ENCODE assay signal across 8 mouse cellular contexts in the genomic region with DNA sequence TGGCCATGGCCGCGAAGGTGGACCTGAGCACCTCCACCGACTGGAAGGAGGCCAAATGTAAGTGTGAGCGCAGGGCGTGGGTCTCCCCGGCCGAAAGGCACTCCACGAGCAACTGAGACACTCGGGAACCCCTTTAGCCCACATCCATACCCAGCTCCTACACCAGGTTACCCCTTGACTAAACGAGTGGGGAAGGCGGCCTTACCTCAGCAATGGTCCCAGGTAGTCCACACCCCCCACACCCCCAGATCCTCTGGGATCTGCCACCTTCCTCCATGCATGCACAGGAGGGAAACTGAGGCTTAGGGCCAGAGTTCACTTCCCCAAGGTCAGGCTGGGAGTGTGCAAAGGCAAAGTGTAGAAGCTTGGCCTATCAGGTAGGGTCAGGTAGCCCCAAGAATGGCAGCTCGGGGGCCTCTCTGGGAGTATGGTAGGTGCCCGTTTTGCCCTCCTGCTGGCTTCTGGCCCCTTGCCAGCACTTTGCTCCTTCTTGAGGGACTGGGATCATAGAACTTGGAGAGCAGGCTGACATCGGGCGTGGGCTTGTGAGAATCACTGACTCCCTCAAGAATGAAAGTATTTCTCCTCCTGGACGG. TPM values are rescaled to one million over a fixed set of nuclear protein-coding genes. Genes with fewer than 3 reads are reported as not detected.
DNase-seq lines count a peak whose midpoint lies in the region; ATAC-seq and TF ChIP-seq lines count a peak whose summit lies in the region.

No protein-coding gene starts in this region.

- H3K79me3 ChIP-seq in C2C12 (ENCODE audit: low read depth) = no peaks in the 10 kb centered on the region

- peak overlapping the region; percentile 81 for H3K27ac ChIP-seq in kidney, adult 2 months (ENCODE audit: insufficient read depth, low read depth, low read length)
- H3K27ac ChIP-seq in forebrain, embryonic 15.5 days (replicated peaks) = peak overlapping the region; percentile 32; the same call in 1 of the 2 replicates
- H3K27ac ChIP-seq in liver, embryonic 11.5 days (ENCODE audit: low read depth, low read length) = peak overlapping the region; percentile 10; the same call in 1 of the 2 replicates
- no peak overlapping the region for H3K27ac ChIP-seq in neural tube, embryonic 14.5 days (ENCODE audit: low read depth, low read length)

- peak overlapping the region; percentile 52 for H3K4me3 ChIP-seq in kidney, adult 2 months (ENCODE audit: insufficient read depth, low read depth, low read length)
- H3K4me3 ChIP-seq in C2C12 (ENCODE audit: insufficient read depth, poor library complexity, severe bottlenecking) = peak overlapping the region; percentile 22
- H3K4me3 ChIP-seq in forebrain, embryonic 15.5 days = peak overlapping the region; percentile 55
- H3K4me3 ChIP-seq in liver, embryonic 11.5 days (ENCODE audit: low read depth, low read length) = peak overlapping the region; percentile 79
- H3K4me3 ChIP-seq in neural tube, embryonic 14.5 days (ENCODE audit: low read depth, low read length) = peak overlapping the region; percentile 65

- H3K4me1 ChIP-seq in kidney, adult 2 months (ENCODE audit: control insufficient read depth, insufficient read depth, low read length) = peaks cover 9% of the 10 kb centered on the region
- H3K4me1 ChIP-seq in forebrain, embryonic 15.5 days = peaks cover 20% of the 10 kb centered on the region
- H3K4me1 ChIP-seq in liver, embryonic 11.5 days (replicated peaks; ENCODE audit: control insufficient read depth, insufficient read depth, low read length) = peaks cover 18% of the 10 kb centered on the region
- peaks cover 11% of the 10 kb centered on the region; the same call in 1 of the 2 replicates for H3K4me1 ChIP-seq in neural tube, embryonic 14.5 days (ENCODE audit: control insufficient read depth, insufficient read depth, low read length)

- H3K36me3 ChIP-seq in kidney, adult 2 months (ENCODE audit: control insufficient read depth, insufficient read depth, low read length) = no peaks in the 10 kb centered on the region
- no peaks in the 10 kb centered on the region for H3K36me3 ChIP-seq in C2C12 (ENCODE audit: control insufficient read depth, insufficient read depth)
- H3K36me3 ChIP-seq in forebrain, embryonic 15.5 days = no peaks in the 10 kb centered on the region
- H3K36me3 ChIP-seq in liver, embryonic 11.5 days (ENCODE audit: control insufficient read depth, insufficient read depth, low read length) = no peaks in the 10 kb centered on the region
- H3K36me3 ChIP-seq in neural tube, embryonic 14.5 days (ENCODE audit: control insufficient read depth, insufficient read depth, low read length) = no peaks in the 10 kb centered on the region

- TF ChIP-seq POLR2A in kidney, adult 2 months (IDR thresholded peaks at IDR 0.05; ENCODE audit: low read depth, low read length) = no peak

- no peak for TF ChIP-seq CTCF in kidney, adult 2 months (conservative IDR thresholded peaks at IDR 0.05; ENCODE audit: insufficient read depth, insufficient read length, low read depth, low read length)
- no peak for TF ChIP-seq CTCF in C2C12 (IDR thresholded peaks at IDR 0.05; ENCODE audit: control insufficient read depth, insufficient read depth, insufficient read length)

- peak overlapping the region; percentile 46 for H3K9ac ChIP-seq in forebrain, embryonic 15.5 days (replicated peaks)
- H3K9ac ChIP-seq in liver, embryonic 11.5 days (ENCODE audit: low read depth, low read length) = peak overlapping the region; percentile 79
- peak overlapping the region; percentile 54 for H3K9ac ChIP-seq in neural tube, embryonic 14.5 days (replicated peaks; ENCODE audit: low read depth, low read length)

- no peaks in the 10 kb centered on the region for H3K79me2 ChIP-seq in C2C12 (ENCODE audit: control insufficient read depth, insufficient read depth)

- ATAC-seq in forebrain, embryonic 15.5 days (replicated peaks) = peak; percentile 39
- peak; percentile 27 for ATAC-seq in liver, embryonic 11.5 days (replicated peaks; ENCODE audit: low FRiP score)
- ATAC-seq in neural tube, embryonic 14.5 days (ENCODE audit: low read depth) = peak; percentile 25; the same call in 1 of the 2 replicates

- no peaks in the 10 kb centered on the region for H3K27me3 ChIP-seq in kidney, adult 2 months (replicated peaks; ENCODE audit: control insufficient read depth, insufficient read depth, low read length)
- H3K27me3 ChIP-seq in C2C12 (ENCODE audit: control insufficient read depth, insufficient read depth, insufficient read length) = no peaks in the 10 kb centered on the region
- H3K27me3 ChIP-seq in forebrain, embryonic 15.5 days = peaks cover 5% of the 10 kb centered on the region; the same call in 1 of the 2 replicates
- no peaks in the 10 kb centered on the region; the same call in 1 of the 2 replicates for H3K27me3 ChIP-seq in liver, embryonic 11.5 days (replicated peaks; ENCODE audit: control insufficient read depth, insufficient read depth, low read length)
- H3K27me3 ChIP-seq in neural tube, embryonic 14.5 days (ENCODE audit: control insufficient read depth, insufficient read depth, low read length) = 0 out of 2 replicates have a peak, but pooled peaks cover 8% of the 10 kb centered on the region

- WGBS in kidney, adult 2 months = 1% methylated on average over 16 of the region's 16 CpGs
- 3% methylated on average over 16 of the region's 16 CpGs for WGBS in forebrain, embryonic 15.5 days
- 3% methylated on average over 16 of the region's 16 CpGs for WGBS in liver, embryonic 11.5 days
- WGBS in neural tube, embryonic 14.5 days = 4% methylated on average over 16 of the region's 16 CpGs

- peak overlapping the region; percentile 89 for H3K4me2 ChIP-seq in forebrain, embryonic 15.5 days (replicated peaks)
- peak overlapping the region; percentile 100 for H3K4me2 ChIP-seq in liver, embryonic 11.5 days
- peak overlapping the region; percentile 99 for H3K4me2 ChIP-seq in neural tube, embryonic 14.5 days (ENCODE audit: low read depth, low read length)

- peak overlapping the region; percentile 75 for H3ac ChIP-seq in C2C12 (ENCODE audit: control insufficient read depth, insufficient read length, low read depth)

- no peak for DNase-seq in kidney, adult 2 months
- DNase-seq in kidney, postnatal 14 days = no peak
- peak; percentile 44 to 57 for DNase-seq in adrenal gland, postnatal 4 days (ENCODE audit: low spot score in 2 of 2)
- no peak for DNase-seq in liver, embryonic 11.5 days (ENCODE audit: low spot score)
- no peak for DNase-seq in right cerebral cortex, adult 2 months (ENCODE audit: low spot score in 2 of 2)

- H3K9me3 ChIP-seq in forebrain, embryonic 15.5 days = no peaks in the 10 kb centered on the region
- H3K9me3 ChIP-seq in liver, embryonic 11.5 days (ENCODE audit: control insufficient read depth, low read length) = no peaks in the 10 kb centered on the region
- H3K9me3 ChIP-seq in neural tube, embryonic 14.5 days (ENCODE audit: control insufficient read depth, low read length) = no peaks in the 10 kb centered on the region

TF ChIP-seq in C2C12, 6 proteins besides CTCF, POLR2A, EP300 and RAD21:
- TF ChIP-seq MYOD1 (IDR thresholded peaks at IDR 0.05; ENCODE audit: control insufficient read depth, insufficient read length, low read depth) (no peak), CEBPB (IDR thresholded peaks at IDR 0.05; ENCODE audit: low read depth) (no peak), FOSL1 (IDR thresholded peaks at IDR 0.05; ENCODE audit: insufficient read depth, low read length, poor library complexity, severe bottlenecking) (no peak), MAX (IDR thresholded peaks at IDR 0.05) (no peak), USF1 (IDR thresholded peaks at IDR 0.05; ENCODE audit: low read depth) (no peak), MYOG (IDR thresholded peaks at IDR 0.05; ENCODE audit: control insufficient read depth, extremely low read depth, insufficient read length) (no peak)

RNA-seq across cellular contexts. Expression of gene Macrod1, which starts 0.6 kb away (rescaled TPM):
- polyA plus RNA-seq in kidney, adult 2 months (2012; rRNA removed) = 61.7 and 67.2 TPM in 2 replicates
- polyA plus RNA-seq in C2C12 (2012; fragmentation: generic; extraction: Trizol) = 8.3 TPM
- 10 to 100 TPM; 32.4 to 35.0 TPM for total RNA-seq in adrenal gland, postnatal 4 days (2021)
- polyA plus RNA-seq in forebrain, embryonic 15.5 days (2015; fragmentation: Nextera tagmentation; extraction: Ambion mirVana) = 5.8 and 6.0 TPM in 2 replicates
- 5.9 and 6.7 TPM in 2 replicates for polyA plus RNA-seq in liver, embryonic 11.5 days (2014; fragmentation: Nextera tagmentation; extraction: Ambion mirVana)
- polyA plus RNA-seq in neural tube, embryonic 14.5 days (2014; fragmentation: Nextera tagmentation; extraction: Ambion mirVana) = 4.7 and 5.6 TPM in 2 replicates

RNA-seq across cellular contexts. Expression of gene Stip1, which starts 17.5 kb away (rescaled TPM):
- polyA plus RNA-seq in kidney, adult 2 months (2012; rRNA removed) = 40.6 and 51.4 TPM in 2 replicates
- 309 TPM for polyA plus RNA-seq in C2C12 (2012; fragmentation: generic; extraction: Trizol)
- total RNA-seq in adrenal gland, postnatal 4 days (2021) = 100 to 1,000 TPM; 115 to 117 TPM
- 243 and 245 TPM in 2 replicates for polyA plus RNA-seq in forebrain, embryonic 15.5 days (2015; fragmentation: Nextera tagmentation; extraction: Ambion mirVana)
- polyA plus RNA-seq in liver, embryonic 11.5 days (2014; fragmentation: Nextera tagmentation; extraction: Ambion mirVana) = 356 and 387 TPM in 2 replicates
- 207 and 215 TPM in 2 replicates for polyA plus RNA-seq in neural tube, embryonic 14.5 days (2014; fragmentation: Nextera tagmentation; extraction: Ambion mirVana)

RNA-seq across cellular contexts. Expression of gene Fermt3, which starts 38.0 kb away (rescaled TPM):
- 5.2 and 9.2 TPM in 2 replicates for polyA plus RNA-seq in kidney, adult 2 months (2012; rRNA removed)
- 0.37 TPM for polyA plus RNA-seq in C2C12 (2012; fragmentation: generic; extraction: Trizol)
- total RNA-seq in adrenal gland, postnatal 4 days (2021) = 10 to 100 TPM in 1 of 2 experiments, 1 to 10 TPM in 1; 8.7 to 11.3 TPM
- polyA plus RNA-seq in forebrain, embryonic 15.5 days (2015; fragmentation: Nextera tagmentation; extraction: Ambion mirVana) = 3.6 and 3.7 TPM in 2 replicates
- polyA plus RNA-seq in liver, embryonic 11.5 days (2014; fragmentation: Nextera tagmentation; extraction: Ambion mirVana) = 155 and 170 TPM in 2 replicates
- polyA plus RNA-seq in neural tube, embryonic 14.5 days (2014; fragmentation: Nextera tagmentation; extraction: Ambion mirVana) = 1.9 and 4.9 TPM in 2 replicates

RNA-seq across cellular contexts. Expression of gene Flrt1, which starts 48.3 kb away (rescaled TPM):
- 23.1 and 25.1 TPM in 2 replicates for polyA plus RNA-seq in kidney, adult 2 months (2012; rRNA removed)
- 0.08 TPM for polyA plus RNA-seq in C2C12 (2012; fragmentation: generic; extraction: Trizol)
- total RNA-seq in adrenal gland, postnatal 4 days (2021) = 1 to 10 TPM; 3.8 to 5.9 TPM
- 14.9 and 18.9 TPM in 2 replicates for polyA plus RNA-seq in forebrain, embryonic 15.5 days (2015; fragmentation: Nextera tagmentation; extraction: Ambion mirVana)
- 0.60 and 0.64 TPM in 2 replicates for polyA plus RNA-seq in liver, embryonic 11.5 days (2014; fragmentation: Nextera tagmentation; extraction: Ambion mirVana)
- polyA plus RNA-seq in neural tube, embryonic 14.5 days (2014; fragmentation: Nextera tagmentation; extraction: Ambion mirVana) = 11.0 and 13.3 TPM in 2 replicates

Comparison
In these comparisons a context has a peak if more than half of its experiments do, and no peak if none do; other contexts are left out.
1. DNase-seq: peak in adrenal gland, postnatal 4 days (2 of 2); none in kidney, adult 2 months (single experiment), kidney, postnatal 14 days (single experiment), liver, embryonic 11.5 days (single experiment) and right cerebral cortex, adult 2 months (0 of 2).
2. H3K4me3 ChIP-seq: peak in every context shown above with its lines; median percentile 79 in liver, embryonic 11.5 days; 65 in neural tube, embryonic 14.5 days; 55 in forebrain, embryonic 15.5 days; 52 in kidney, adult 2 months; 22 in C2C12.
3. RNA of gene Fermt3, which starts 38.0 kb away (polyA plus RNA-seq): 155 to 170 TPM in liver, embryonic 11.5 days; 5.2 to 9.2 TPM in kidney, adult 2 months, 3.6 to 3.7 TPM in forebrain, embryonic 15.5 days, 1.9 to 4.9 TPM in neural tube, embryonic 14.5 days and 0.37 TPM in C2C12 (single experiment); every median in the first group is over 10 times any median in the second.
4. Peak in every context shown above with its lines, with median percentiles within 50 percentile points of each other: ATAC-seq, H3K4me2 ChIP-seq and H3K9ac ChIP-seq.